Mouse (Mus musculus): ENCODE results near the gene Cab39.

Cab39 gene

DNA sequence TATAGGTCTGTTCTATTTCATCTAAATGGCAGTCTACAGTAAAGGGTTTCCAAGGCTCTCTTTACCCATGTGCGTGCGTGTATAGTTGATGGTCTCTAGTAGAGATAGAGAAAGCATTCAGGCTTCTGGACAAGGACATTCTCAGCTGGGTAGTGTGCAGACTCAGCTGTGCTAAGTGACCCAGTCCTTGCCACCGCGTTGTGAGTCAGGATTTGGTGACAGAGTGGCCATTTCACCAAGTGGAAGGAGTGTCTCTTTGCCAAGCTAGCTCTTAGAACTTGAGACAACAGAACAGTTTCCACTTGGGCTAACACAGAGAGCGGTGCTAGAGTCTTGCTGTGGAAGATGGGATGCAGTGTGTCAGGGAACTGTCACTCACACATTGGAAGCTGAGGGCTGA is 57.6 kb downstream of the Cab39 start:
- no peak for DNase-seq

DNA sequence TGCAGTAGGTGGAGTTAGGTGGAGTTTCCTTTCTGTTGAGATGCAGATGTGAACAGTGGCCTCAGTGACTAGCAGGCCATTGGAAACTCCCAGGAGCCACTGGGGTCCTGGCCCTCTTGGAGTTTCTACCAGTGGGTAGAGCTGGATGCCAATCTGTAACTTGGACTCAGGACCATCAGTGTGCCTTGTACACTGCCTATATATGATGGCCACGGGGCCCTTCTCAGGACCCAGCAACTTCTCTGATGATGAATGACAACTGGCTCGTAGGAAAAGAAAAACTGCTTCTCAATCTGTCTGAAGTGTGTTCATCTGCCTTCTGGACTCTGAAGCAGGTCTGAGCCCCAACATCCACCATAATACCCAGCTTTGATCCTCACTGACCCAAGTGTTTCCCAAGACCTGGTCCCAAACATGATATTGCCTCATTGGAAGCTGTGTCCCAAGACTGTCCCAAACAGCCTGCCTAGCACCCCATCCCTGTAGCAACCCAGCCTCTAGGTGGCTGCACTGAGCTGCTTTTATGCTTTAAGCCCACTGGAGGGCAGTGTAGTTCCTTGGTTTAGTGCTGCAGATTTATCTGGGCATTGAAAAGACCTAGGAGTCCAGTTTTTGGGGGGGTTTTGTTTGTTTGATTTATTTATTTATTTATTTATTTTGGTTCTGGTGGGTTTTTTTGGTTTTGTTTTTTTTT is 59.9 kb downstream of the Cab39 start:
- peak; percentile 79 for DNase-seq

DNA sequence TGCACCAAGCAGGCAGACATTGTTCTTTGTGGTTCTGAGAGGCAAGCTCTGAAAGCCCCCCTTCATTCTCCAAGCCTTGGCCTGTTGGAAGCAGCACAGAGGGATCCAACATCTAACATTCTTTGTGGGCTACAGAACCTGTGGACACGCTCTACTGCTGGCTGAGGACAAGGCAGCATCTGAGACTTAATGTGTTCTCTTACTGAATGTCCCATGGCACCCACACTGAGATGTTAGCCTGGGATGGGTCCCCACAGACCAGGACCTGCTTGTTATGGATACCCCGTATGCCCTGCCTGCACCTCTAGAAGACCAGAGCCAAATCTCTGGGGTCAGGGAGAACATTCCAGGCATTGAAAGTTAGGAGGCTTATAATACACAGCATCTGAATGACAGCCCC is 60.6 kb downstream of the Cab39 start:
- DNase-seq: no peak

DNA sequence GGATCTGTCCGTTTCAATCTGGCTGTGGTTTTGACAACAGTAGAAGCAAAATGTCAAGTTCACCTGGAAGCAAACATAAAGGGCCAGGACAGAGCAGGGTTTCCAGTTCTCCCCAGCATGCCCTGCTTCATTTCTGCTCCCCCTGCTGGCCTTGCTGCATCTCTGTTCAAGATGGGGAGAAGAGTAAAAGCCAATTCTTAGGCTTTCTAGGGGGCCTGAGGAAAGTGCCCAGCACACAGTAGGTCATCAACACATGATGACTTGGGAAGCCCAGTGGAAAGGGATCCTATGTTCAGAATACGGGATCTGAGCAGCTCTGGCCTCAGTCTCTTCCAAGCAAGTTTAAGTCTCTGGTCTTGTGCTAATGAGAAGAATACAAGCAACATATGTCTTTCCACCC is 61.2 kb downstream of the Cab39 start:
- DNase-seq: no peak

DNA sequence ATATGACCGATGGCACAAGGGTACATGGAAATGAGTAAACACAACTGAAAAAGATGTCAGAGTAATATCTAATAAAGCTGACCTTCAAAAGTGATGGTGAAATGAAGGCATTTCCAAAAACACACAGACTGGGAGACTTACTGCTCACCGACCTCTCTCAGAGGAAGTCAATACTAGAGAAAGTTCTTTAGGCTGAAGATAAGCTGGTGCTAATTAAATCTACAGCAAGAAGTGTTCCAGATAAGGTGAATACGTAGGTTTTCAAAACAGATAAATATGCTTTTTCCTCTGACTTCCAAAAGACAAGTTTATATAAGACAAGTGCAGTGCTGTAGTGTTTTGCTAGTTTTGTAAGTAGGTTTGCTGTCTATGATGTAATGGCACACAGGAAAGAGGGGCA is 63.0 kb downstream of the Cab39 start:
- no peak for DNase-seq

DNA sequence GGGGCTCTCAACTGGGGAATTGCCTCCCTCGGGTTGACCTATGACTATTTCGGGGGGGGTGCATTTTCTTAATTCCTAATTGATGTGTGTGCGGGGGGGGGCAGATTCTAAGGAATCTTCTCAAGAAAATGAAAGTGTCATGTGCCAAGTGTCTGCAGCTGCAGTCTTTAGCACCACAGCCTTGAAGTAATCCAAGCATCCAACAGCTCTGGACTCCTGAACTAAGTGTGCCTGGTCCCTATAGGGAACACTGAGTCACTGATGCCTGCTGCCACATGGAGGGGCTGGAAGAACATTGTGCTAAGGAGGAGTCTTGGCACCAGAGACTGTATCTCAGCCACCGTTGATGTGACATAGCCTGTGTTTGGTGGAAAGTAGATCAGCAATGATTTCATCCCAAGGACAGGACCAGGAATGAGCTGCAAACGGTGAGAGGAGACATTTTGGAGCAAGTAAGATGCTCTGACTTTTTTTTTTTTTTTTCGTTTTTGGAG is 64.1 kb downstream of the Cab39 start:
- DNase-seq: no peak

DNA sequence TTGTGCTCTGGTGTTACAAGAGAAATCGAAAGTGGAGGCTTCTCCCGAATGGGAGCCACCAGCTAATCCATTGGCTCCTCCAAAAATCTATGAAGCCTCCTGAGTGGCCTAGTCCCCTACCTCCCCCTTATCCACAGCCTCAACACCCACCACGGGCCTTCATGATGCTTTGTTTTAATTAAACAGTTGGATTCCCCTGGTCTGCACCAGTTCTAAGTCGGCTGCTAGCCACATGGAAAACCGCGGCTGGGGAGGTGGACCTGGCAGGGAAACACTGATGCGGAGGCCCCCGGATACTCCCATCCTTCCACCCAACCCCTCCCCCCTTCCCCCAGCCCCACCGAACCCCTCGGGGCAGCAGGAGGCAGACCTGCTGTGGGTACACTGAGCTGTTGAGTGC is 71.1 kb downstream of the Cab39 start:
- DNase-seq: no peak

DNA sequence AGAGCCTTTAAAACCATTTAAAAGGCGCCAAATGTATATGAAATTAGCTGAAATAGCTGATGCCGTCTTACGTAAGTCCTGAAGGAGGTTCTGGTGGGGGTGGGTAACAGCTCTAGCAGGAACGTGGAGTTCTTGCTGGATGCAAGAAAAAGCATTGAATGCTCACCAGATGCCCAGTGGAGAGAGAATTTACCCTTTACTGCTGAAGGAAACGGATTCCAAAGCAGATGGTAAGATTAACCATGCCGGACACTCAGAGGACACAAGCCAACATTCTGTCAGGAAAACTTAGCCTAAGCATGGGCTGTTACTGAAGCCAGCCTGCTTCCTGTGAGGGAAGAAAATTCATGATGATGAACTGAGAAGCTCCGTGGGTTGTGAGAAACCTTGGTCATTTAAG is 76.8 kb downstream of the Cab39 start:
- no peak for DNase-seq

DNA sequence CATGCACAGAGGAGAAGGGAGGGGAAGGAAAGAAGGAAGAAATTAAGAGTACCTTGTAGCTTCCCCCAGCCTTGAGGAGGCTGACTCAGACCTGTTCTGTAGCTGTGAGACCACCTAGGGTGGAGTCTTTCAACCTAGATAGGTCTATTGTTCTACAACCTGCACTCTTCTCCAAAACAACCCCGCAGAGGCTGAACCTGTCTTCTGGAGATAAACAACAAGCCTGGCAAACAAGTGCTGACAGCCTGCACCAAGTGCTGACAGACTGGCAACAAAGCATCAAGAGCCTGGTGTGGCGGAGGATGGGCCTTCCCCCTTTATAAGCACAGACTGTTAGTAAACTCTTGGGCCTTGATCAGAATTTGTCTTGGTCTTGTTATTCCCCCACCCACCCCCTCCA is 77.3 kb downstream of the Cab39 start:
- DNase-seq: no peak

DNA sequence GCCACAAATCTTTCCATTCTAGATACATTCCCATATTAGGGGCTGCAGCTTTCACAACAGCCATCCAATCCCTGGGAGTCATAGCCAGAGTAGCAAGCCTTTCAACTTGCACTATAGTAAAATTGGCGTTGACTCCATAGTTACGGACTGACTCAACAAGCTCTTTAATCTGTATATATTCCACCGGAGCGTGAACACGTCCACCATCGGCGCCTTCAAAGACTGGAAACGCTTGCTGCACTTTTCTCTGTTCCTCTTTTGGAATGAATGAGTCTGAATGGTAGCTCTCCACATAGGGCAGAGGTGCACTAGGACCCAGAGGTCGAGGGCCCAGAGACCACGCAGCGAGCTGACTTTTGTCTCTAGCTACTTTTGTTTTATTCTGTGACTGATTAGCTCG is 88.8 kb downstream of the Cab39 start:
- DNase-seq: no peak

DNA sequence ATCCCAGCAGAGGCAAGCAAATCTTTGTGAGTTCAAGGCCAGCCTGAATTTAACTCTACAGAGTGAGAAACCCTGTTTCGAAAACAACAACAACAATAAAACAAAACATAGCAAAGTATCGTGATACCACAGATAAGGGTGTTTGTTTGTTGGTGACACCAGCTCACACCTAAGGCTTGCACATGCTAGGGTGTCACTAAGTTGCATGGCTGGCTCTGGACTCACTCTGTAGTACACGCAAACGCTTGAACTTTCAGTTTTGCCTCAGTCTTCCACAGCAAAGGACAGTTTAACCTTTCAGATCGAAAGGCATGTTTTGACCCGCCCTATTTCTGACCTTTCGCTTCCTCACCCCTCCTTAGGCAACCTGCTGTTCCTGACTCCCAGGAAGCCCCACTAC is 94.0 kb downstream of the Cab39 start:
- no peak for DNase-seq

DNA sequence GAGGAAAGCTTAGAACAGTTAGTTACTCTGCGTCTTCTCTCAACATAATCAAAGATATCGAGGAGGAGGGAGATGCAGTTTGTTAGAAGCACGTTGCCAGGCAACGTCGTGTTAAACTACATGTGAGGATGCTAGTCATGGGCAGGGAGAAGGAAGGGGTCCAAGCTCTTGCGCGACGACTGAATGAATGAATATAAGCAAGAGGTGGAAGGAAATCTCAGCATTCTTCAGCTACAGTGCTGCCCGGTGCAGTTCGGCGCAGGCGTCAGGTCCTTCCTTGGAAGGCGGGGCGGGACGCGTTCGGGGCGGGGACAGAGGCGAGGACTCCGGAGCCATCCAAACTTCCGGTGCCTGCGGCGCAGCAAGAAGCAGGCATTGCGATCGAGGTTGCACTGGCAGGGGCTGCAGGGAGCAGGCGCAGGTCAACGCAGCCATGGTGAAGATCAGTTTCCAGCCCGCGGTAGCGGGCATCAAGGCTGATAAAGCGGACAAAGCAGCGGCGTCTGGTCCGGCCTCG is 101.0 kb downstream of the Cab39 start, which contains the start of gene Itm2c:
Gene Itm2c (plus strand): TSS at position 51 of the 517 bp plus-strand sequence.
- peak; percentile 90 for DNase-seq

DNA sequence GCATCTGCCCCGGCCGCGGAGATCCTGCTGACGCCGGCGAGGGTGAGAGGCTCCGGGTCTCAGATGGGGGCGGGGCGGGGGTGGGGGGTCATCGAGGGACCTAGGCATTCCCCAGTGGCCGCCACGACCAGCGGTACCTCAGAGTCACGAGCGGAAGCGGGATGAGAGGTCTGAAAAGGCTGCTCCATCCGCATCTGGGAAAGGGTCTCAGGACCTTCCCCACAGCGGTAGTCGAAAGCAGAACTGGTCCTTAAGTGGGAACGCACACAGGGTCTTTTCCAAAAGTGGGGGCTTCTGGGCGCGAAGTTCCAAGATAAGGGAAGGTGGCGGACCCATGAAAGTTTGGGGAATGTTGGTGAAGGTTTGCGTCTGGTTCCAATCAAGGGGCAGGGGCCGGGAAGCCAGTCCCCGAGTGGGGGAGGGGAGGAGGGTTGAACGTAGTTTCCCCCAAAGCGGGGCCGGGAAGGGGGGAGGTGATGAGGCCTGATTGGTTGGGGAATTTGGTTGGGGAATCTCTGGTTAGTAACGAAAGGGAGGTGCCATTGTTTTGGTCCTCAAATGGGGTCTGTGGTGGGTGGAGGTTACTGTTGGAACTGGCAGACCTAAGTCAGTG is 101.6 kb downstream of the Cab39 start:
- DNase-seq: peak; percentile 69

DNA sequence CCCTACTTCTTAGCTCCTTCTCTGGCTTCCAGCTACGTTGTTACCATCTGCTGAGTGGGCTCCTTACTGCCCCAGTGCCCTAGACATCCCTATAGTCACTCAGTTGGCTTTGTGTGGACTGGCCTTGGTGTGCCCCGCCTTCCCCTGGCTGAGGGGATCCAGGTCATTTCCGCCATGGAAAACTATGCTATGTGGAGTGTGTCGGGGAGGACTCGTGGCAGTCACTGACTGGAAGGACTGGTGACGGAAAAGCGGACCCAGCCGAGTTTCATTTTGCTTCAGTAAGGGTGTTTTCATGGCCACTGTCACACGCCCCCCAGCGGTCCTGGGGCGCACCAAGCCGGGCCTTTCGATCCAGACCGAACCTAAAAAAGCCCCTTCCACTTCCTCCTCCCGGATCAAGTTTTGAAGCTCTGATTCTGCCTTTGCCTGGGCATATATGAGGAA is 102.2 kb downstream of the Cab39 start:
- peak; percentile 72 for DNase-seq

DNA sequence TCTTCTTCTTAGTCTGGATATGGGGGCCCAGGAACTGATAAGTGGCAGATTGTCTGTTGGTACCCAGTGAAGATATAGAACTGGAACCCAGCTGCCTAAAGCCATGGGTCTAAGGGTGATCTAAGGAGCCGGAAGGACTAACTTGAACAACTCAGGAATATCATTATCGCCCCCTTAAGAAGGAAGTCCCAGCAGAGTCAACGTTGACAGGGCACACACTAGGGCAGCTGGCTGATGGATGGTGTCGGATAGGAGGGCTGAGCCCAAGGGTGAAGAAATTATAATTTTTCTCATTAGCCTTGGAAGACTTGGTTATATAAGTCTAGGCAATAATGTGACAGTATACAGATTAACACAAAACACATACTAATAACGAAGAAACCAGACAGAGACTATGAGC is 102.9 kb downstream of the Cab39 start:
- no peak for DNase-seq

DNA sequence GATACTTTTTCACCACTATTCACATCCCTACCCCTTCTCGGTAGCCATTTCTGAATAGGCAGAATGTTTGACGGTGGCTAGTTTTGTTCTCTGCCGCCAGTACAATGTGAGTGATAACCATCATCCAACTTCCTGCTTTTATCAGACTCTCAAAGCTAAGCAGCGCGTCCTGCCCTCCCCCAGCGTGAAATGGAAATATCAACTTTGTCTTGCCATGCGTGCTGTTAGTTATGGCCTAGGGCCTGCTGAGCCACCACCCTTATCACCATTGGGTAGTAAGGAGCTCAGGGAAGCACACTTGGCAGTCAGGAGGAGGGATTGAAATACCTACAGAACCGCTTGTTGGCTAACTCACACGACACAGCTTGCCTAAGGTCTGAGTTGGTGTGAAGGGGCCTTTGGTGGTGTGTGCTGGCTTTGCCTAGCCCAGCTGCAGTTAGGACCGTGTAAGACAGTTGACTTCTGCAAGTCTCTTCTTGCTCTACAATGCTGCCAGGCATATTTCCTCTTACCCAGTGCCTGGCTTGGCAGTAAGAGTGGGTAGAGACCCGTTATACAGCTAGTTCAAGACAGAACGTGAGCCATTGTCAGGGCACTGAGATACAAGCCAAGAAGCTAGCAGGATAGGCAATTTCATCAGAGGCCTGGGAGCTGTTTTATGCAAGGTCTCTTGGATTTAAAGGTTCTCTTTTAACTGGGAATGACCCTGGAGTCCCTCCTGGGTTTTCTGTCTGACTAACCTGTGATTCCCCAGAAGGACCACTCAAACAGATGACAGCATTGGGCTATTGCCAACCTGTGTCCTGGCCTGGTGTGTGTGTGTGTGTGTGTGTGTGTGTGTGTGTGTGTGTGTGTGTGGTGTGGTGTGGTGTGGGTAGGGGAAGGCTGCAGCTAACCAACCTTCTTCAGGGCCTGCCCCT is 103.8 kb downstream of the Cab39 start:
- DNase-seq: no peak

DNA sequence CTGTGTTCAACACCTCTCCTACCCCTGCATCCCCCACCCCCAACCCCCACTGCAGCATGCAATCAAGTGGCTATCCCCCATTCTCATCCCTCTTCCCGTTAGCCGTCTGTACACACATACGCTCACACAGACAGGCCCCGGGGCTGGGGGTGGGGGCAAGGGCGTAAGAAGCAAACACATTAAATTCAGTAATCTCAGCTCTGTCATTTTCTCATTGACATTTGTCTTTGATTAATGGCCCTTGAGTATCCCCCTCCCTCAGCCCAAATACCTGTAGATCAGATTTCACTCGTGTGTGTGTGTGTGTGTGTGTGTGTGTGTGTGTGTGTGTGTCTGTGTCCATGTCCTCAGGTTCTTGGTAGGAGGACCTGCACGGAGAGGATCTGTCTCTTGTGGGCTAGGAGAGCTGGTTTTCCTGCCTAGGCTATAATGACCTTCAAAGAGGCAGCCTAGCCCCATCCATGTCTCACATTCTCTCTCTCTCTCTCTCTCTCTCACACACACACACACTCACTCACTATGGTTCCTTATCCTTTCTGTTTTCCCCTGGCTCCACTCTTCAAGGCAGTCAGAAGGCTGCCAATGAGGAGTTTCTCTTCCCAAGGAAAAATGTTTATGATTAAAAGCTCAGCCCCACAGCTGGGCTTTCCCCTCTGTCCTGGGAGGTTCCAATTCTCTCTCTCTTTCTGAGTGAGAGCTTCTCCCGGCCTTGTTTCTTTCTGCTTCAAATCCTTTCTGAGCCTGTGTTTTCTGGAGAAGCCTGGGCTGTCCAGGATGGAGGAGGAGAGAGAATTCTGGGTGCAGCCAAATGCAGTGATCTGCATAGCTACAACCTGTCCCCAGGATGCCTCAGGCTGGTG is 104.9 kb downstream of the Cab39 start:
- DNase-seq: no peak

DNA sequence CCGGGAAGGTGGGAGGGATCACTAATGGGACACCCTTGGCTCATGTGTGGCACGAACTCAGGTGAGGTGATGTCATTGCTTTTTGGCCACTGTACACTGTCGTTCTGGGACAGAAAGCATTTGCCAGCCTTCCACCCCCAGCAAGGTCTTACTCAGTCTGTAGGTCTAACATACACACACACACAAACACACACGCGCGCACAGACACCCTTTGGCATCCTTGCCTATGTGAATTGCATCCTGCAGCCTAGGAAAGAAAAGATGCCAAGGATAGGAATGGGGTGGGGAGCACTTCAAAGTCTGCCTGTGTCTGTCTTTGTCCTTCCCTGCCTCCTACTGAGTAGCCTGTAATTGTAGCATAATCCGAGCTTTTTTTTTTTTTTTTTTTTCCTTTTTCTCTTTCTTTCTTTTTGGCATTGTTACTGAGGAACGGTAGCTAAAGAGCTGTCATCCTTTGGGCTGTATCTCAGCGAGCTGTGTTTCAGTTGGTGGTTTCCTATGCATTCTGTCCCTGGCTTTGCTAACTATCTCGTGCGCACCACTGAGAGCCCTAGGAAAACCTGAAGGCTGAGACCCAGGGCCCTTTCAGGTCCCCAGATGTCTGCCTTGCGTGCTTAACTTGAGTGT is 105.6 kb downstream of the Cab39 start:
- DNase-seq: no peak

DNA sequence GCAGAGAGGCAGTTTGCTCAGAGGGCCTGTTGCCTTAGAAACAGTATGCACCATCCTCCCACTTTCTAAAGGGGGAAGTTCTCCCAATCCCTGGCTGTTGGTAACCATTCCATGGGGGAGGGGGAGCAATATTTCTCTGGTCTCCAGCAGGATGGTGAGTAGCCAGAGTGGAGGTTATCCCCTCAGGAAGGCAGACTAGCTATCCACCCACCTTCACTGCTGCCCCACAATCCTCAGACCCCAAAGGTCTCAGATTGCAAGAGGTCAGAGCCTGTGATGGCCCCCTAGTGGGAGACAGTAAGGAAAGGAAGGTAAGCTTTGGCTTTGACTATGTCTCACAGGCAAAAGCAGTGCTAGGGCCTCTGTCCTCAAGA is 106.1 kb downstream of the Cab39 start:
- peak; percentile 32 for DNase-seq

DNA sequence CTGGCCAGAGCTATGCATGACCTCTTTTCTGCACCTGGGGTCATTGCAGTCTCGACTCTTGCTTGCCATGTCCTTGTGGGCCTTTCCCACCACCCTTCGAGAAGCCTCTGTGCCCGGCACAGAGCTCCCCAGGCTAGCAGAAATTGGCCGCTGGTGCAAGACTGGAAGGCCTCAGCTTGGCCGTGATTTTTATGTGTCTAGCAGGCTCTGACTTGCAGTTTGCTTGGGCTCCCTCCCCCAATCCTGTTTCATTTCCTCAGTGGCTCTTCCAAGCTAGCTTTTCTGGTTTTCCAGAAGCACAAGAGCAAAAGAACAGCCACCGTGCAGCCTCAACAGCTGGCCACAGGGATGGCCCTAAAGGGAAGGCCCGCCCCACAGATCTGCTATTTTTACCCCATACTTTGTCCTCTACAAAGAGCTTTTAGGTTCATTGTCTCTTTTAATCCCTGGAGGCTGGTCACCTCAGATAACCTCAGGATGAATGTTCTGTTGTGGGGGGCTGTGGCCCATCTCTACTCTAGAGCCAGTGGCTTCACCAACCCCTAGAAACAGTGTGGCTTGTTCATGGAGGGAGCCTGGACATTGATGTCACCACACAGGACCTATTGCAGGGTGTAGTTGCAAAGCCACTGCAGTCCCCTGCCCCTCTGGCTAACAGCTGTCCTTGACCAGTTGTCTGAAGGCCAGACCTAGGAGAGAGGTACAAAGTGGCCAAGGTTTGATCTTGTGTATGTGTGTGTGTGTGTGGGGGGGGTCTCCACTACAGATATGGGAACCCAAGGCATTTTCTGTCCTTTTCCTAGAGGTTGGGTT is 107.5 kb downstream of the Cab39 start:
- DNase-seq: no peak

Measured in retina, postnatal 1 day (tissue).